Mouse (Mus musculus): ENCODE measurements around the gene Fut1.

DNA sequence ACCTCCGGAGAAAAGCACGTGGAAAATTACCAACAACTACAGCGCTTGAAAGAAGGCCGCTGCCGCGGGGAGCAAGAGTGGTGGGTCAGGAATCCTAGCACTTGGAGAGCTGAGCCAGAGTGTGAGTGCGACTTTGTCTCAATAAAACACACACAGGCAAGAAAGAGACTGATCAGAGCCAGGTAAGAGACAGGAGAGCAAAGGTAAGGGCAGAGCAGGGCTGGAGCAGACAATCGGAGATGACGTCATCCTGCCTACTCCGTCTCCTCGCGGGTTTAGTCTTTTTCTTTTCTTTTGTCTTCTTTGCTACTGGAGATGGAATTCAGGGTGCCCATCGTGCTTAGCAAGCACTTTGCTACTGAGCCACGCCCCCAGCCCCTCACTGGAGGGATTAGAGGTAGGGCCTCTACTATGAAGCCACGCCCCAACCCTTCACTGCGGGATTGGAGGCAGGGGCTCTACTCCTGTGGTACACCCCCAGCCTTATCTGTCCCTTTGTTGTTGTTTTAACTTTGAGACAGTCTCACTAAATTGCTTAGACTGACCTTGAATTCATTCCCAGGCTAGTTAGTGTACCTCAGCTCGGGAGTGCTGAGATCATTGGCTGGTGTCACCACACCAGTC is 37.4 kb downstream of the Fut1 start:
- no peak for TF ChIP-seq CTCF (IDR thresholded peaks at IDR 0.05; ENCODE audit: extremely low read depth, insufficient read length, insufficient replicate concordance, low read depth, low read length)
- TF ChIP-seq POLR2A (IDR thresholded peaks at IDR 0.05; ENCODE audit: low read depth, low read length), result no peak

Measured in small intestine, adult 2 months (tissue).